Mouse (Mus musculus) megakaryocyte, embryonic 14.5 days (primary cell): ENCODE results near the gene Pmvk.

Experiments
- FLI1 ChIP-seq: IDR thresholded peaks from 2 replicates; pipeline ENCODE4 v1.6.1; 2012; ENCODE audit warnings: low read length, inconsistent platforms, mixed read lengths
- GATA1 ChIP-seq: IDR thresholded peaks from 3 replicates; pipeline ENCODE4 v1.6.1; 2012; ENCODE audit warnings: mixed read lengths, low read length, inconsistent platforms, borderline replicate concordance

GRCm38 (mm10) chr3:89479055-89479454 lies 24.7 kb downstream of the Pmvk start:
- TF ChIP-seq GATA1: no peak
- no peak for TF ChIP-seq FLI1
